ENCODE assay signal across 8 mouse cellular contexts in the genomic region with DNA sequence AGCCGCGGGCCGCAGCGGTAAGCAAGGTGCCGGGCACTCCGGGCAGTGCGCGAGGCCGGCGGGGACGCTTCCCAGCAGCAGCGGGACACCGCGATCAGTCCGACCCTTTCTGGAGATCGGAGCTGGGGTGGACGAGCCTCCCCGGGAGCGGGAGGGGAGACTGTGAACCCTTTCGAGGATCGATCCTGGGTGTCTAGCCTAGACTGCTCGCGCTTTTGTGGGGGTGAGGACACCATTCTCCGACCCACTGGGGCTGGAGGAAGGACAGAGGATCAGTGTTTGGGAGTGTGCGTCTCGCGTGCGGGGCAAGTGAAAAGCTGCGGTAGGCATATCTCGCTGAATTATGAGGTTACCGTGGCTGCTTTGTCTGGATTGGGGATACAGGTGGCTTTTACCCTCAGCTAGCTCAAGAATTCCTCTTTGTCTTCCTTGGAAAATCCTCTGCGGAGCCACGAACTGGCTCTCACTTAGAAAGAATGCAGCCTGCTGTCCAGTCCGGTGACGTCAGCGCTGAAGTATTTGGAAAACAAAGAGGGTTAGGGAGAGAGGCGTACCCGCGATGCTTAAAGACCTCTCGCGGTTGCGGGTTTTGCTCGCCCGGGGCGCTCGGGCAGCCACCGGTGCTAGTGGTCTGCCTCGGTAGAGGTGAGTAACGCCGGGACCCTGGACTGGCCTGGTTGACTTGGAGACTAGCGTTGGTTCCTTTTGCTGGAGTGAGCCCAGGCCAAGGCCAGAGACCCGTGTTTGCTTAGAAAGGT. TPM values are rescaled to one million over a fixed set of nuclear protein-coding genes. Genes with fewer than 3 reads are reported as not detected.
DNase-seq lines count a peak whose midpoint lies in the region; ATAC-seq and TF ChIP-seq lines count a peak whose summit lies in the region.

No protein-coding gene starts in this region.

- ATAC-seq in hindbrain, postnatal 0 days = peak; percentile 66
- ATAC-seq in monocyte, adult 5-6 weeks (replicated peaks; ENCODE audit: insufficient number of reproducible peaks, low FRiP score, low TSS enrichment, poor library complexity, severe bottlenecking) = no peak

- H3K9me3 ChIP-seq in hindbrain, postnatal 0 days (ENCODE audit: low read length) = no peaks in the 10 kb centered on the region

- H3K36me3 ChIP-seq in hindbrain, postnatal 0 days (ENCODE audit: insufficient read depth, low read length) = no peaks in the 10 kb centered on the region; the same call in 1 of the 2 replicates

- peak overlapping the region; percentile 89 for H3K4me3 ChIP-seq in hindbrain, postnatal 0 days (ENCODE audit: low read length)
- peak overlapping the region; percentile 75 for H3K4me3 ChIP-seq in left cerebral cortex, adult 2 months

- no peak for TF ChIP-seq CTCF in hindbrain, postnatal 0 days (IDR thresholded peaks at IDR 0.05; ENCODE audit: low read depth)
- TF ChIP-seq CTCF in left cerebral cortex, adult 2 months (IDR thresholded peaks at IDR 0.05) = no peak

- peak overlapping the region; percentile 96 for H3K9ac ChIP-seq in hindbrain, postnatal 0 days (replicated peaks; ENCODE audit: low read length)

- H3K4me1 ChIP-seq in hindbrain, postnatal 0 days (ENCODE audit: insufficient read depth, low read length) = peaks cover 45% of the 10 kb centered on the region

- intact Hi-C loops in left cerebral cortex, adult 2 months (cut with DNase I) = loop anchor here (1.0 to 2.0 kb wide), 3 partner anchors 8 to 81 kb away; no protein-coding TSS in a partner anchor

- H3K27ac ChIP-seq in hindbrain, postnatal 0 days = peak overlapping the region; percentile 98
- peak overlapping the region; percentile 97 for H3K27ac ChIP-seq in left cerebral cortex, adult 2 months

- peak overlapping the region; percentile 93 for H3K4me2 ChIP-seq in hindbrain, postnatal 0 days (ENCODE audit: low read depth, low read length)

- WGBS in hindbrain, postnatal 0 days = under 1% methylated on average over 52 of the region's 52 CpGs

- no peaks in the 10 kb centered on the region for H3K27me3 ChIP-seq in hindbrain, postnatal 0 days (ENCODE audit: insufficient read depth, low read length)

- peak; percentile 77 for DNase-seq in WW6 (ENCODE audit: low read depth, low spot score)
- peak; percentile 76 to 83 for DNase-seq in cerebellum, postnatal 36 days
- DNase-seq in gastrocnemius, postnatal 10 days = peak; percentile 82
- peak; percentile 91 for DNase-seq in hindbrain, postnatal 0 days (ENCODE audit: low spot score)
- DNase-seq in left cerebral cortex, adult 2 months (ENCODE audit: extremely low spot score in 1 of 2, low spot score in 2 of 2) = peak; percentile 60 to 62
- peak; percentile 89 to 91 for DNase-seq in lung, postnatal 4 days
- peak; percentile 78 to 82 for DNase-seq in right cerebral cortex, postnatal 10 days (ENCODE audit: low spot score in 2 of 2)

RNA-seq across cellular contexts. Expression of a gene that starts 1.6 kb away (rescaled TPM):
- total RNA-seq in gastrocnemius, postnatal 10 days (2021) = 10 to 100 TPM; 32.9 to 43.7 TPM
- total RNA-seq in hindbrain, postnatal 0 days (2014; rRNA removed) = 116 and 162 TPM in 2 replicates
- 27.3 and 31.0 TPM in 2 replicates for polyA plus RNA-seq in hindbrain, postnatal 0 days (2015; fragmentation: Nextera tagmentation; extraction: Ambion mirVana)
- total RNA-seq in left cerebral cortex, adult 2 months (2021) = 10 to 100 TPM; 21.3 to 22.4 TPM
- 1.9 TPM in 1 of 3 replicates, not detected in the others for total RNA-seq in monocyte, adult 5-6 weeks (2017)
